Mouse (Mus musculus) inflammation-experienced regulatory T-cells, adult 16 weeks (primary cell): ENCODE data around the gene Hs2st1. TPM values are rescaled to one million over a fixed set of nuclear protein-coding genes. Genes with fewer than 3 reads are reported as not detected.

Experiments used
- polyA plus RNA-seq: library from polyadenylated mRNA; unstranded; fragments of 100-300 nt; shearing (Covaris generic); gene quantifications from one replicate; pipeline ENCODE4 v1.2.1, GENCODE M21; 2017

Gene Hs2st1
- 2.4 TPM for polyA plus RNA-seq

GRCm38 (mm10) chr3:144570047-144570815 lies at the start of gene Hs2st1, which contains the start of gene Selenof:
Gene Hs2st1, minus strand, starts transcription at chr3:144570181.
Gene Selenof, plus strand, starts transcription at chr3:144570304.

Other genes with a start within 250 kb of the Hs2st1 start
- gene Selenof, start 123 bp upstream of the Hs2st1 start, polyA plus RNA-seq, result 463 TPM
- gene Sh3glb1, start 150.2 kb upstream of the Hs2st1 start, polyA plus RNA-seq, result 73.7 TPM
- 0.17 TPM for gene Clca3a1, start 190.8 kb upstream of the Hs2st1 start, polyA plus RNA-seq
- gene Clca3a2, start 249.3 kb upstream of the Hs2st1 start, polyA plus RNA-seq, result not detected